Mouse (Mus musculus): ENCODE results near the gene Lingo2. TPM values are rescaled to one million over a fixed set of nuclear protein-coding genes. Genes with fewer than 3 reads are reported as not detected.

The Lingo2 gene
- total and polyA plus RNA-seq, 3 experiments = not detected

GRCm38 (mm10) chr4:36014181-36014580 is 937.4 kb downstream of the Lingo2 start:
- dilution Hi-C loops (cut with MboI; ENCODE audit: extremely low pct_ligation_motif_present, extremely low pct_unique_long_range_greater_than_20kb, low sequenced_read_pairs) (no loop called here), in situ Hi-C loops (cut with MboI; ENCODE audit: low pct_ligation_motif_present, low pct_unique_long_range_greater_than_20kb, low sequenced_read_pairs) (no loop called here)
- no peak overlapping the region for H3K4me3 ChIP-seq (replicated peaks in 1 of 3; ENCODE audit: low read depth in 2 of 3, low read length in 2 of 3, poor library complexity in 1 of 3)
- no peak overlapping the region for H3K4me2 ChIP-seq (ENCODE audit: insufficient read depth, low read depth, poor library complexity, severe bottlenecking)
- H3K4me1 ChIP-seq (ENCODE audit: control insufficient read depth in 1 of 2, insufficient read depth in 2 of 2) = no peaks in the 10 kb centered on the region
- peaks cover 31% of the 10 kb centered on the region for H3K9me3 ChIP-seq (replicated peaks; ENCODE audit: low read length)
- no peak overlapping the region for H3K27ac ChIP-seq (ENCODE audit: insufficient read depth, low read depth)
- no peak overlapping the region for H3K9ac ChIP-seq (ENCODE audit: insufficient read depth, low read depth)
- no peaks in the 10 kb centered on the region for H3K36me3 ChIP-seq (replicated peaks in 1 of 2; ENCODE audit: control insufficient read depth in 1 of 2, insufficient read depth in 1 of 2, low read length in 1 of 2)
- DNase-seq (ENCODE audit: extremely low read depth) = no peak
- no peaks in the 10 kb centered on the region for H3K27me3 ChIP-seq (replicated peaks)
- no peaks in the 10 kb centered on the region for H3K79me2 ChIP-seq (replicated peaks; ENCODE audit: control insufficient read depth, extremely low read depth, insufficient read depth, poor library complexity, severe bottlenecking)
- TF ChIP-seq CHD1 (IDR thresholded peaks at IDR 0.05; ENCODE audit: low read depth, low read length) = no peak
- TF ChIP-seq MYC (IDR thresholded peaks at IDR 0.05; ENCODE audit: low read depth, low read length) = no peak
- no peak for TF ChIP-seq PAX5 (IDR thresholded peaks at IDR 0.05; ENCODE audit: low read length)
- no peak for TF ChIP-seq GABPA (IDR thresholded peaks at IDR 0.05; ENCODE audit: insufficient replicate concordance, low read depth, low read length)
- TF ChIP-seq RAD21 (IDR thresholded peaks at IDR 0.05; ENCODE audit: low read depth, low read length) = no peak
- no peak for TF ChIP-seq NRF1 (IDR thresholded peaks at IDR 0.05; ENCODE audit: low read depth, low read length)
- TF ChIP-seq ETS1 (conservative IDR thresholded peaks at IDR 0.05; ENCODE audit: low read depth, low read length) = no peak
- no peak for TF ChIP-seq EP300 (IDR thresholded peaks at IDR 0.05; ENCODE audit: low read length)
- no peak for TF ChIP-seq ZNF384 (IDR thresholded peaks at IDR 0.05; ENCODE audit: low read depth, low read length)
- TF ChIP-seq SIN3A (IDR thresholded peaks at IDR 0.05; ENCODE audit: low read length) = no peak
- no peak for TF ChIP-seq ELF1 (IDR thresholded peaks at IDR 0.05; ENCODE audit: low read depth, low read length)
- TF ChIP-seq POLR2A (IDR thresholded peaks at IDR 0.05; ENCODE audit: low read depth, low read length) = no peak
- TF ChIP-seq ZC3H11A (IDR thresholded peaks at IDR 0.05; ENCODE audit: low read depth, low read length) = no peak
- TF ChIP-seq UBTF (IDR thresholded peaks at IDR 0.05; ENCODE audit: low read depth, low read length) = no peak
- no peak for TF ChIP-seq JUND (conservative IDR thresholded peaks at IDR 0.05; ENCODE audit: low read depth, low read length)
- TF ChIP-seq NELFE (IDR thresholded peaks at IDR 0.05; ENCODE audit: low read depth, low read length) = no peak
- no peak for TF ChIP-seq USF1 (IDR thresholded peaks at IDR 0.05; ENCODE audit: low read depth, low read length)
- TF ChIP-seq ZKSCAN1 (IDR thresholded peaks at IDR 0.05; ENCODE audit: borderline replicate concordance, low read depth, low read length) = no peak
- TF ChIP-seq HCFC1 (IDR thresholded peaks at IDR 0.05; ENCODE audit: low read depth, low read length) = no peak
- no peak for TF ChIP-seq IRF4 (IDR thresholded peaks at IDR 0.05; ENCODE audit: low read depth, low read length)

GRCm38 (mm10) chr4:35992005-35992763 is 959.4 kb downstream of the Lingo2 start:
- Histone ChIP-seq H3K4me2 (ENCODE audit: insufficient read depth, low read depth, poor library complexity, severe bottlenecking) (no peak overlapping the region), H3K79me2 (replicated peaks; ENCODE audit: control insufficient read depth, extremely low read depth, insufficient read depth, poor library complexity, severe bottlenecking) (no peaks in the 10 kb centered on the region), H3K9me3 (replicated peaks; ENCODE audit: low read length) (peaks cover 15% of the 10 kb centered on the region), H3K4me1 (ENCODE audit: control insufficient read depth in 1 of 2, insufficient read depth in 2 of 2) (no peaks in the 10 kb centered on the region), H3K9ac (ENCODE audit: insufficient read depth, low read depth) (no peak overlapping the region), H3K36me3 (replicated peaks in 1 of 2; ENCODE audit: control insufficient read depth in 1 of 2, insufficient read depth in 1 of 2, low read length in 1 of 2) (no peaks in the 10 kb centered on the region), H3K27ac (ENCODE audit: insufficient read depth, low read depth) (no peak overlapping the region), H3K27me3 (replicated peaks) (no peaks in the 10 kb centered on the region), H3K4me3 (replicated peaks in 1 of 3; ENCODE audit: low read depth in 2 of 3, low read length in 2 of 3, poor library complexity in 1 of 3) (no peak overlapping the region)
- dilution Hi-C loops (cut with MboI; ENCODE audit: extremely low pct_ligation_motif_present, extremely low pct_unique_long_range_greater_than_20kb, low sequenced_read_pairs) = no loop called here
- no peak for TF ChIP-seq JUND (conservative IDR thresholded peaks at IDR 0.05; ENCODE audit: low read depth, low read length)
- TF ChIP-seq POLR2A (IDR thresholded peaks at IDR 0.05; ENCODE audit: low read depth, low read length) = no peak
- TF ChIP-seq IRF4 (IDR thresholded peaks at IDR 0.05; ENCODE audit: low read depth, low read length) = no peak
- TF ChIP-seq SMC3 (IDR thresholded peaks at IDR 0.05; ENCODE audit: low read depth, low read length) = no peak
- no peak for TF ChIP-seq UBTF (IDR thresholded peaks at IDR 0.05; ENCODE audit: low read depth, low read length)
- TF ChIP-seq MYC (IDR thresholded peaks at IDR 0.05; ENCODE audit: low read depth, low read length) = no peak
- no peak for TF ChIP-seq BHLHE40 (IDR thresholded peaks at IDR 0.05; ENCODE audit: low read depth, low read length)
- TF ChIP-seq CTCF (conservative IDR thresholded peaks at IDR 0.05 in 1 of 2, IDR thresholded peaks at IDR 0.05 in 1 of 2; ENCODE audit: low read depth in 2 of 2, low read length in 2 of 2) = no peak
- no peak for TF ChIP-seq TBP (conservative IDR thresholded peaks at IDR 0.05; ENCODE audit: low read depth, low read length)
- no peak for DNase-seq (ENCODE audit: extremely low read depth)
- in situ Hi-C loops (cut with MboI; ENCODE audit: low pct_ligation_motif_present, low pct_unique_long_range_greater_than_20kb, low sequenced_read_pairs) = no loop called here
